Mouse (Mus musculus): ENCODE data around the gene Fbxo8.

GRCm38 (mm10) chr8:56520249-56520648 lies 30.6 kb upstream of the Fbxo8 start:
- no peak for TF ChIP-seq CTCF (IDR thresholded peaks at IDR 0.05; ENCODE audit: borderline replicate concordance, insufficient read depth, low read length)
- no peak for TF ChIP-seq POLR2A (IDR thresholded peaks at IDR 0.05; ENCODE audit: low read depth, low read length)

All from embryonic fibroblast, embryonic 13.5 days (primary cell).